Mouse (Mus musculus) heart, adult 2 months (tissue): ENCODE results near the gene Trmt2a. TPM values are rescaled to one million over a fixed set of nuclear protein-coding genes. Genes with fewer than 3 reads are reported as not detected.

ENCODE experiments used
- DNase-seq, 2 experiments: peaks; one replicate each; pipeline ENCODE4 v3.0.0; 2021
- H3K27ac ChIP-seq: fragments of 200-600 bp; 2 replicates; pipeline ENCODE4 v1.8.1; 2022
- H3K27me3 ChIP-seq: fragments of 200-500 bp; 2 replicates; pipeline ENCODE4 v1.6.1; 2012; ENCODE audit warnings: mild to moderate bottlenecking, low read length, inconsistent platforms, mixed read lengths; ENCODE audit not compliant: control insufficient read depth, insufficient read depth
- H3K36me3 ChIP-seq: fragments of 200-500 bp; 2 replicates; pipeline ENCODE4 v1.6.1; 2012; ENCODE audit warnings: low read length, inconsistent platforms; ENCODE audit not compliant: control insufficient read depth, insufficient read depth
- H3K4me1 ChIP-seq: fragments of 200-500 bp; 2 replicates; pipeline ENCODE4 v1.6.1; 2011; ENCODE audit warnings: low read length; ENCODE audit not compliant: control insufficient read depth, insufficient read depth
- H3K4me3 ChIP-seq: fragments of 200-600 bp; 2 replicates; pipeline ENCODE4 v1.8.1; 2022
- H3K79me2 ChIP-seq: fragments of 200-500 bp; replicated peaks from 2 replicates; pipeline ENCODE4 v1.6.1; 2012; ENCODE audit warnings: mild to moderate bottlenecking, inconsistent platforms, low read length, moderate library complexity, mixed read lengths; ENCODE audit not compliant: control insufficient read depth, insufficient read depth
- H3K9ac ChIP-seq: fragments of 200-500 bp; 2 replicates; pipeline ENCODE4 v1.6.1; 2012; ENCODE audit warnings: low read depth, mild to moderate bottlenecking, control low read depth, inconsistent platforms, low read length, mixed read lengths
- CTCF ChIP-seq: fragments of 200-600 bp; IDR thresholded peaks from 2 replicates; pipeline ENCODE4 v1.8.1; 2022; ENCODE audit warnings: antibody characterized with exemption, mild to moderate bottlenecking, moderate library complexity
- EP300 ChIP-seq: fragments of 200-500 bp; IDR thresholded peaks from 2 replicates; pipeline ENCODE4 v1.6.1; 2011; ENCODE audit warnings: low read depth, low read length, control low read depth; ENCODE audit not compliant: insufficient read depth
- POLR2A ChIP-seq: fragments of 200-500 bp; IDR thresholded peaks from 2 replicates; pipeline ENCODE4 v1.6.1; 2011; ENCODE audit warnings: mild to moderate bottlenecking, low read depth, low read length, control low read depth; ENCODE audit not compliant: insufficient read depth
- WGBS: fragments of 180-500 bp; shearing (Covaris S2); methylation state at CpG from one replicate; pipeline ENCODE4 v1.1.7; 2018; 5-methylcytosine and 5-hydroxymethylcytosine counted together
- intact Hi-C: fragments of 180-260 bp; cut with DNase I; formaldehyde crosslinking; loops from one replicate; pipeline ENCODE4 v1.15.1; 2025
- polyA plus RNA-seq: library from polyadenylated mRNA; depleted of rRNA; stranded (reverse); fragments of >200 nt; gene quantifications from 2 replicates; pipeline ENCODE4 v1.2.3, GENCODE M21; 2012
- total RNA-seq, 2 experiments: library from RNA; stranded (reverse); gene quantifications; 2 replicates each; pipeline ENCODE4 v1.2.3; 2021

The Trmt2a gene
- total and polyA plus RNA-seq, 3 experiments, result 19.6 to 26.8 (median 19.8) TPM

- Histone ChIP-seq H3K36me3 (no peaks in the 10 kb centered on the region), H3K27ac (no peak overlapping the region), H3K4me3 (no peak overlapping the region), H3K27me3 (no peaks in the 10 kb centered on the region), H3K9ac (no peak overlapping the region), H3K79me2 (no peaks in the 10 kb centered on the region), H3K4me1 (no peaks in the 10 kb centered on the region)
- intact Hi-C loops, result no loop called here
- no peak for DNase-seq
- no peak for TF ChIP-seq EP300
- TF ChIP-seq POLR2A, result no peak
- no peak for TF ChIP-seq CTCF
- 47% methylated on average over 8 of the region's 8 CpGs for WGBS
Measured at GRCm38 (mm10) chr16:18220001-18220400, 28.5 kb upstream of the Trmt2a start.

GRCm38 (mm10) chr16:18220856-18221542 lies 27.5 kb upstream of the Trmt2a start:
- no peak overlapping the region for H3K9ac ChIP-seq
- no peaks in the 10 kb centered on the region for H3K36me3 ChIP-seq
- H3K4me1 ChIP-seq, result no peaks in the 10 kb centered on the region
- DNase-seq, result no peak
- H3K27me3 ChIP-seq, result no peaks in the 10 kb centered on the region
- intact Hi-C loops, result no loop called here
- H3K27ac ChIP-seq, result no peak overlapping the region
- no peaks in the 10 kb centered on the region for H3K79me2 ChIP-seq
- no peak overlapping the region for H3K4me3 ChIP-seq
- WGBS, result 91% methylated on average over 6 of the region's 6 CpGs
- TF ChIP-seq POLR2A (no peak), CTCF (no peak), EP300 (no peak)

GRCm38 (mm10) chr16:18221543-18221898 lies 27.0 kb upstream of the Trmt2a start:
- intact Hi-C loops, result no loop called here
- Histone ChIP-seq H3K36me3 (no peaks in the 10 kb centered on the region), H3K4me3 (no peak overlapping the region), H3K4me1 (no peaks in the 10 kb centered on the region), H3K27ac (no peak overlapping the region), H3K9ac (no peak overlapping the region), H3K79me2 (no peaks in the 10 kb centered on the region), H3K27me3 (no peaks in the 10 kb centered on the region)
- 75% methylated on average over 11 of the region's 11 CpGs for WGBS
- DNase-seq, result no peak
- TF ChIP-seq EP300 (no peak), CTCF (0 out of 2 replicates have a peak, but pooled peaks have one; percentile 19), POLR2A (no peak)

GRCm38 (mm10) chr16:18222188-18222587 lies 26.3 kb upstream of the Trmt2a start:
- TF ChIP-seq EP300 (no peak), POLR2A (no peak), CTCF (no peak)
- no peaks in the 10 kb centered on the region for H3K27me3 ChIP-seq
- H3K36me3 ChIP-seq, result no peaks in the 10 kb centered on the region
- H3K79me2 ChIP-seq, result no peaks in the 10 kb centered on the region
- no peak overlapping the region for H3K4me3 ChIP-seq
- H3K4me1 ChIP-seq, result no peaks in the 10 kb centered on the region
- intact Hi-C loops, result no loop called here
- no peak overlapping the region for H3K27ac ChIP-seq
- WGBS, result 79% methylated on average over 11 of the region's 11 CpGs
- DNase-seq, result no peak
- H3K9ac ChIP-seq, result no peak overlapping the region

- Histone ChIP-seq H3K4me1 (peaks cover 24% of the 10 kb centered on the region), H3K79me2 (peaks cover 4% of the 10 kb centered on the region), H3K4me3 (no peak overlapping the region), H3K27me3 (no peaks in the 10 kb centered on the region), H3K9ac (no peak overlapping the region), H3K27ac (no peak overlapping the region), H3K36me3 (no peaks in the 10 kb centered on the region)
- 90% methylated on average over 13 of the region's 13 CpGs for WGBS
- TF ChIP-seq POLR2A, result no peak
- TF ChIP-seq EP300, result no peak
- TF ChIP-seq CTCF, result no peak
- intact Hi-C loops, result no loop called here
- DNase-seq, result no peak
Measured at GRCm38 (mm10) chr16:18227187-18227586, 21.3 kb upstream of the Trmt2a start.

GRCm38 (mm10) chr16:18227897-18228422 lies 20.5 kb upstream of the Trmt2a start:
- H3K9ac ChIP-seq, result no peak overlapping the region
- intact Hi-C loops, result no loop called here
- no peak overlapping the region for H3K27ac ChIP-seq
- H3K4me3 ChIP-seq, result no peak overlapping the region
- no peaks in the 10 kb centered on the region for H3K27me3 ChIP-seq
- H3K36me3 ChIP-seq, result no peaks in the 10 kb centered on the region
- DNase-seq, result no peak
- peaks cover 4% of the 10 kb centered on the region for H3K79me2 ChIP-seq
- WGBS, result 93% methylated on average over 20 of the region's 20 CpGs
- peaks cover 24% of the 10 kb centered on the region for H3K4me1 ChIP-seq
- TF ChIP-seq EP300 (no peak), POLR2A (no peak), CTCF (no peak)
